Mouse (Mus musculus) kidney, embryonic 16.5 days (tissue): ENCODE measurements around the gene Scrn2. TPM values are rescaled to one million over a fixed set of nuclear protein-coding genes. Genes with fewer than 3 reads are reported as not detected.

Experiments
- ATAC-seq: fragments of 200-750 bp; cut with Nextera tagmentation; 2 replicates; pipeline ENCODE4 v1.8.0; 2017; ENCODE audit warnings: moderate TSS enrichment; ENCODE audit not compliant: low FRiP score, low TSS enrichment
- H3K27ac ChIP-seq: fragments of 300-500 bp; sonication (generic); 2 replicates; pipeline ENCODE4 v1.5.1; 2014; ENCODE audit warnings: low read length
- H3K27me3 ChIP-seq: fragments of 300-500 bp; sonication (generic); 2 replicates; pipeline ENCODE4 v1.6.1; 2014; ENCODE audit warnings: low read length, control low read depth, mixed read lengths; ENCODE audit not compliant: insufficient read depth
- H3K36me3 ChIP-seq: fragments of 300-500 bp; sonication (generic); 2 replicates; pipeline ENCODE4 v1.6.1; 2014; ENCODE audit warnings: low read length, control low read depth, mixed read lengths; ENCODE audit not compliant: insufficient read depth
- H3K4me1 ChIP-seq: fragments of 300-500 bp; sonication (generic); 2 replicates; pipeline ENCODE4 v1.6.1; 2014; ENCODE audit warnings: low read length, control low read depth, mixed read lengths; ENCODE audit not compliant: insufficient read depth
- H3K4me2 ChIP-seq: fragments of 300-500 bp; sonication (generic); replicated peaks from 2 replicates; pipeline ENCODE4 v1.6.1; 2014; ENCODE audit warnings: low read depth, low read length
- H3K4me3 ChIP-seq: fragments of 300-500 bp; sonication (generic); 2 replicates; pipeline ENCODE4 v1.5.1; 2014; ENCODE audit warnings: mild to moderate bottlenecking, low read length
- H3K9ac ChIP-seq: fragments of 300-500 bp; sonication (generic); replicated peaks from 2 replicates; pipeline ENCODE4 v1.6.1; 2014; ENCODE audit warnings: low read length
- H3K9me3 ChIP-seq: fragments of 300-500 bp; sonication (generic); 2 replicates; pipeline ENCODE4 v1.6.1; 2016; ENCODE audit warnings: low read length, control low read depth
- WGBS: fragments of 180-500 bp; shearing (Covaris S2); extraction: QIAGEN DNeasy Blood & Tissue Kit; methylation state at CpG from one replicate; pipeline ENCODE4 v1.1.7; 2014; 5-methylcytosine and 5-hydroxymethylcytosine counted together
- polyA plus RNA-seq: library from polyadenylated mRNA; unstranded; fragments of >200 nt; fragmentation: Nextera tagmentation; extraction: Ambion mirVana; gene quantifications from 2 replicates; pipeline ENCODE4 v1.2.1, GENCODE M21; 2015

Gene Scrn2
- polyA plus RNA-seq, 1 experiment from 2014 or later = 50.9 TPM

DNA sequence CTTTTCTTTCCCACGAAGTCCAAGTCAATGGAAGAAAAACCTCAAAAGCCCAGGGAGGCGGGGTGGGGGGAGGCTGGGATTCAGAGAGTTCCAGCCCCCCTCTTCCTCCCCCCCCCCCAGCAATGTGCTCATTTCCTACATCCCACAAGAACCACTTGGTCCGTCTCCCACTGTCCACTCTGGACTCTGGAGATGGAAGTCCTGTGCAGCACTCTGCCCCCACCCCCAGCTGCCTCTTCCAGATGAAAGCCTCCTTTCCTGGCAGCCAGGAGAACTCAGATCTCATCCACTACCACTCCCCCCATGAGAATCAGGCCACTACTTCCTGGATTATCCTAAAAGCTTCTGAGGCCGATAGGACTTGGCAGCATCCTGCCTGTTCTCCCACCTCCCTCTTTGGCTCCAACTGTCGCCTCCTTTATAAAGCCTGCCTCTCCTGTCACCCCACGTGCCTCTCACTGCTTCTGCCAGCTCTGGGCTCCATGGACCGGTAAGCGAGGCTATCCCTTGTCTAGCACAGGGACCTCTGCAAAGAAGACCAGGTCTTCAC, 16.5 kb upstream of the Scrn2 start, which contains the start of gene Sp6:
TSS of gene Sp6 (plus strand) at position 274 of the 550 bp plus-strand sequence.
- no peak for ATAC-seq
- Histone ChIP-seq H3K9ac (no peak within 1 kb of the TSS), H3K9me3 (no peaks in the 10 kb centered on the region), H3K27me3 (peaks cover 74% of the 10 kb centered on the region), H3K4me2 (no peak within 1 kb of the TSS), H3K4me3 (no peak within 1 kb of the TSS), H3K36me3 (no peaks in the 10 kb centered on the region), H3K4me1 (peaks cover 7% of the 10 kb centered on the region), H3K27ac (no peak within 1 kb of the TSS)
- 30% methylated on average over 8 of the region's 8 CpGs for WGBS

DNA sequence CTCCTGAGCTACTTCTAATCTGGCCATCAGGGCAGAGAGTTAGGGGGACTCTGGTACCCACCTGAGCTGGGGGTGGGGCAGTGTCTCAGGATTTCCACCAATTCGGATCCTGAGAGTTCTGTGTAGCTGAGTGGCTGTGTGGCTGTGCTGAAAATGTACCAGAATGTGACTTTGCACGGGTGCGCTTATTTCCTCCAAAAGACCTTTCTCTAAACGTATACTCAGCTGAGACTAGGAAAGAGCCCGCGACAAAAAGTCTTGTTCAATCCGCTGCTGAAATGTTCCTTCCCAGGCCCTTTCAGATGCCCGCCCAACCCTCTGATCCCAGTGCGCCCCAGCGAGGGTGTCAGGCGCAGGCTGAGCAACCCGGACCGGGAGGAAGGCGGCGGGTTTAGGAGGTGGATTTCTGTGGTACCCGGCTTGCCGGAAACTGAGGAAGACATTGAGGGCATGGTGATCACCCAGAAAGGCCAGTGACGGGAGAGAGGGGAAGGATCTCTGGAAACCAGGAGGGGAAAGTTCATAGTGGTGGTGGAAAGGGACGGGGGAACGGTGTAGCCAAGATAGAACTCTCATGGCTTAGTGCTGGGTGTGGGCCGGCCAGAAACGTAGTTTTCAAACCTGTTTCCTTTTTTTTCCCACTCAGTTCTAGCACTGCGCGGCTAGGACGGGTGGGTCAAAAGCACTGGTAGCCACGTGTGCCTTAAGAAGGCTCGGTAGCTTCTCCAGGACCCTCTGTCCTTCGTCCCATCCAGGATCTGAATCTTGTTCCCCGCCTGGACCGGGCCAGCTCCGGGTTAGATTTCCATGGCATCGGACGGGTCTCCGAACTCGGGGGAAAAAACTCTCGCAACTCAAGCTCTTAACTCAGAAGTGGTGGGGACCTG, 11.8 kb upstream of the Scrn2 start:
- H3K4me2 ChIP-seq = peak overlapping the region; percentile 61
- H3K9ac ChIP-seq = peak overlapping the region; percentile 53; the same call in 1 of the 2 replicates

DNA sequence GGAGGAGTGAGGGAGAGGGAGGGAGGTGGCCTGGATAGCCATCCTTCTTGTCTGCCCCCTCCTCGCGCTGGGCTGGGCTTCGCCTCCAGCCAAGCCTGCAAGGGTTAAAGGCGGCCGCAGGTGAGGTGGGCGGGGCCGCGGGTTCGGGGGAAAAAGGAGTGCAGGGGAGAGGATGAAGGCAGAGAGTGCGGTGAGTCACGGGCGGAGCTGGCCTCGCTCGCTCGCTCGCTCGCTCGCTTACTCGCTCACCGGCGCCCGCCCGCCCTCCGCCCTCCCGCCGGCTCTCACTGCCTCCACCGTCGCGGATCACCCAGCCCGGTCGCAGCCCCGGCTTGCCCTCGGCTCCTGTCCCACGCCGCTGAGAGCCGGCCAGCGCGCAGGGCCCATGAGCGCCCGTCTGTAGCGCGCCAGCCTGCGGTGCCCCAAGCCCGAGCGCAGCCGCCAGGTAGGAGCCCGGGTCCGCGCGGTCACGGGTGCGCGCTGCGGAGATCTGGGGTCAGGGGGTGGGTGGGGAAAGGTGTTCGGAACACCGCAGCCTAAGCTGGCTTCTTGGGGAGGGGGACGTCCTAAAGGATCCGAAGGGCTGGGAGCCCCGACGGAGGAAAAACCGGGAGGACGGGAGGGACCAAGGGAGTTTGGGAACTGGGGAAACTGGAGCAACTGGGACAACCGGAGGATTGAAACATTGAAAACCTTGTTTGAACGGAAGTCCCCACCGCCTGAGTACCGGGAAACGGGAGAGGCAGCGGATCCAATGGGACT, 11.0 kb upstream of the Scrn2 start:
- H3K4me1 ChIP-seq = peaks cover 41% of the 10 kb centered on the region
- 2% methylated on average over 45 of the region's 68 CpGs for WGBS
- peaks cover 92% of the 10 kb centered on the region for H3K27me3 ChIP-seq
- H3K4me2 ChIP-seq = peak overlapping the region; percentile 61
- ATAC-seq = 0 out of 2 replicates have a peak, but pooled peaks have one; percentile 39
- H3K27ac ChIP-seq = no peak overlapping the region
- peak overlapping the region; percentile 53 for H3K9ac ChIP-seq
- no peaks in the 10 kb centered on the region for H3K36me3 ChIP-seq
- H3K9me3 ChIP-seq = no peaks in the 10 kb centered on the region
- H3K4me3 ChIP-seq = peak overlapping the region; percentile 43

More for the DNA sequence above, 11.8 kb upstream of the Scrn2 start:
- Histone ChIP-seq H3K36me3 (no peaks in the 10 kb centered on the region), H3K9me3 (no peaks in the 10 kb centered on the region), H3K4me3 (peak overlapping the region; percentile 43), H3K27ac (no peak overlapping the region), H3K27me3 (peaks cover 88% of the 10 kb centered on the region), H3K4me1 (peaks cover 41% of the 10 kb centered on the region)
- 1% methylated on average over 36 of the region's 36 CpGs for WGBS
- ATAC-seq = no peak

DNA sequence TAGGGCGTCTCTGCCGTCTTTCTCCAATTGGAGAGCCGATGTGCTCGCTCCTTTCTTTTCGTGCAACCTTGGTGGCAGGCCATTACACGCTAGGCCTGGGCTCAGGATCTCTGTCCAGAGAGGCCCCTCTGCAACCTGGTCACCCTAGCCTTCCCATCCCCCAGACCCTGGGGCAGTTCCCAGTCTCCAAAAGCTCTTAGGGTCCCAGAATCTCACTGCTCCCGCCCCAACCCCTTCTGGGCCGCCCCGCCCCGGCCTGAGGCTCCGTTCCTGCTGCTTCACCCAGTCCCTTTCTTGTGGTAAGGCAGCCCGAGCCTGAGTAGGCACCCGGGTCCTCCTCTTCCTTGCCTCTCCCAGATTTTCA, 10.4 kb upstream of the Scrn2 start:
- Histone ChIP-seq H3K9me3 (no peaks in the 10 kb centered on the region), H3K4me3 (peak overlapping the region; percentile 43), H3K36me3 (no peaks in the 10 kb centered on the region), H3K27ac (no peak overlapping the region), H3K9ac (no peak overlapping the region), H3K27me3 (peaks cover 88% of the 10 kb centered on the region), H3K4me1 (peaks cover 41% of the 10 kb centered on the region), H3K4me2 (peak overlapping the region; percentile 61)
- 16% methylated on average over 13 of the region's 13 CpGs for WGBS
- no peak for ATAC-seq

DNA sequence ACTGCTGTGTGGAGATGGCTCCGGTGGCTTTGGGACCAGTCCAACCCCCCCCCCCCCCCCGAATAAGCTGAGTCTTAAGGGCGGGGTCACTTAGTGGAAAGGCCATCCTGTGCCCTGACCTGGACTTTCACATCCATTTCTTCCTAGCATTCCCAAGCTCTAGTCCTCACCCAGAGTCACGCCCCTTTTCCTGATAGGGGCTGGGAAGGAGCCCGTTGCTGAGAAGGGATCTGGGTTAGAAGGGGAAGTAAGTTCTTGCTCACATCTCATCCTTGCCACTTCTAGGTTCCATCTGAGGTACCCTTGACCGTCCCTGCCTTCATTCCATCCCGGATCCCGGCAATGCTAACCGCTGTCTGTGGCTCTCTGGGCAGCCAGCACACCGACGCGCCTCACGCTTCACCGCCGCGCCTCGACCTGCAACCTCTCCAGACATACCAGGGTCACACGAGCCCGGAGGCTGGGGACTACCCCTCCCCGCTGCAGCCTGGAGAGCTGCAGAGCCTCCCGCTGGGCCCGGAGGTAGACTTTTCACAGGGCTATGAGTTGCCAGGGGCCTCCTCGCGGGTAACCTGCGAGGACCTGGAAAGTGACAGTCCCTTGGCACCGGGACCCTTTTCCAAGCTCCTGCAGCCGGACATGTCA, 8.5 kb upstream of the Scrn2 start:
- Histone ChIP-seq H3K9ac (peak overlapping the region; percentile 46), H3K27ac (no peak overlapping the region), H3K36me3 (no peaks in the 10 kb centered on the region), H3K4me1 (peaks cover 56% of the 10 kb centered on the region), H3K4me2 (peak overlapping the region; percentile 95), H3K27me3 (peaks cover 71% of the 10 kb centered on the region), H3K9me3 (no peaks in the 10 kb centered on the region), H3K4me3 (peak overlapping the region; percentile 64)
- 2% methylated on average over 26 of the region's 27 CpGs for WGBS
- ATAC-seq = 0 out of 2 replicates have a peak, but pooled peaks have one; percentile 16

DNA sequence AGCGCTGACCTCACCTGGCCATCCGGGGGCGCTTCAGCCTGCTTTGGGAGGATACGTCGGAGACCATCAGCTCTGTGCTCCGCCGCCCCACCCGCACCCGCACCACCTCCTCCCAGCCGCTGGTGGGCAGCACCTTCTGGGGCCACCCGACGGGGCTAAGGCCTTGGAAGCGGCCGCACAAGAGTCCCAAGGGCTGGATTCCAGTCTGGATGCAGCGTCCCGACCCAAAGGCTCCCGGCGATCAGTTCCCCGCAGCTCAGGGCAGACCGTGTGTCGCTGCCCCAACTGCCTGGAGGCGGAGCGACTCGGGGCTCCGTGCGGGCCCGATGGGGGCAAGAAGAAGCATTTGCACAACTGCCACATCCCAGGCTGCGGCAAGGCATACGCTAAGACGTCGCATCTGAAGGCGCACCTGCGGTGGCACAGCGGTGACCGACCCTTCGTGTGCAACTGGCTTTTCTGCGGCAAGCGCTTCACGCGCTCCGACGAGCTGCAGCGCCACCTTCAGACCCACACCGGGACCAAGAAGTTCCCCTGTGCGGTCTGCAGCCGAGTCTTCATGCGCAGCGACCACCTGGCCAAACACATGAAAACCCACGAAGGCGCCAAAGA, 7.8 kb upstream of the Scrn2 start:
- H3K9ac ChIP-seq = peak overlapping the region; percentile 73
- 1% methylated on average over 50 of the region's 50 CpGs for WGBS
- peaks cover 57% of the 10 kb centered on the region for H3K4me1 ChIP-seq
- peak; percentile 7; the same call in 1 of the 2 replicates for ATAC-seq
- H3K36me3 ChIP-seq = no peaks in the 10 kb centered on the region
- no peaks in the 10 kb centered on the region for H3K9me3 ChIP-seq
- peak overlapping the region; percentile 95 for H3K4me2 ChIP-seq
- peaks cover 63% of the 10 kb centered on the region for H3K27me3 ChIP-seq
- peak overlapping the region; percentile 64 for H3K4me3 ChIP-seq
- H3K27ac ChIP-seq = no peak overlapping the region

DNA sequence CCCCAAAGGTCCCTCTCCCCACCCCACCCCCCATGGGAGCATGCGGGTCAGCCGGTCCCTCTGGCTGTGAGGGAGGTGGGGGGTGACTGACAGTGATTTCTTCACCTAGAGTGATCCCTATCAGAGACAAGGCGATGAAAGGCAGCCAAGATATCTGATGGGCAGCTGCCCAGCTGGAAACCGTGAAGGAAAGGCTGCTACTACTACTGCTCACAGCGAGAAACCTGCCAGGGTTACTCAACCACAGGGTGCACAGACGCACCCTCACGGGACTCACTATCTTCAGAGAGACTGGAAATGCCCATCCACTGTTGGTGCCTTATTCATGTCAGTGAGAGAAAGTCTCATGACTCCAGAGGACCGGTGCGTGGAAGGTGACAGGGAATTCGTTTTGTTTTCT, 4.8 kb upstream of the Scrn2 start:
- Histone ChIP-seq H3K36me3 (no peaks in the 10 kb centered on the region), H3K4me1 (peaks cover 38% of the 10 kb centered on the region), H3K27ac (peak overlapping the region; percentile 97), H3K27me3 (peaks cover 35% of the 10 kb centered on the region), H3K9me3 (no peaks in the 10 kb centered on the region), H3K4me2 (peak overlapping the region; percentile 56; the same call in 1 of the 2 replicates), H3K4me3 (no peak overlapping the region), H3K9ac (peak overlapping the region; percentile 73)
- 42% methylated on average over 10 of the region's 10 CpGs for WGBS
- ATAC-seq = no peak

DNA sequence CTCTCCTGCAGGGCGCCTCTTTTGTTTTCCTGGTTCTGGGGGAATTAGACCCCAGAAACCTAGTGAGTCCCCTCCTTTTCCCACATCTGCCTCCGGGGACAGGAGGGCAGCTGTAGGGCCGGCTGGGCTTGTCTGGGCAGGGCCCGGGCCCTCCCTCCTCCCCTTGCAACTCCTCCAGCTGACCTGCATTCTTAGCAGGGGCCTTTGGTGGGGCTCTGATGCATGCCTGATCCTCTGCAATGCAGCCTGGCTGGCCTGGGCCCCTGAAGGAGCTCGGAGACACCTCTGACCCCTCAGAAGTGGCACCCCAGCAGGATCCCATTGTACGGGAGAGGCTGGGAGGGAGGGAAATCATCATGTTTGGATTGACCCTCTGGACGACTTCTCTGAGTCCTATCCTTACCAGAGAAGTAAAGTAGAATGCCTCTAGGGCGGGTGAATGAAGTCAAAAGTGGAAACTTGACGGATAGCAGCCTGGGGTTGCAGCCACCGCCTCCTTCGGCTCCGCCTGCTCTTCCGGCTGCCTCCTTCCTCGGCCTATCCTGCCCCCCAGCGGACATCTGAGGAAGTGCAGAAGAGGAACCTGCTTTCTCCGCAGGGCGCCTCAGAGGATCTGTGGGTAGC, 3.9 kb upstream of the Scrn2 start:
- ATAC-seq = peak; percentile 64
- Histone ChIP-seq H3K27me3 (peaks cover 27% of the 10 kb centered on the region), H3K36me3 (no peaks in the 10 kb centered on the region), H3K4me2 (peak overlapping the region; percentile 56), H3K4me3 (peak overlapping the region; percentile 37), H3K4me1 (peaks cover 42% of the 10 kb centered on the region), H3K9ac (peak overlapping the region; percentile 73), H3K9me3 (no peaks in the 10 kb centered on the region), H3K27ac (peak overlapping the region; percentile 97)
- WGBS = 2% methylated on average over 17 of the region's 17 CpGs
